24 mouse cellular contexts compared by ENCODE assay signal in genomic region chr10:60034621-60035020, GRCm38 (mm10). TPM values are rescaled to one million over a fixed set of nuclear protein-coding genes. Genes with fewer than 3 reads are reported as not detected.
DNase-seq lines count a peak whose midpoint lies in the region; ATAC-seq and TF ChIP-seq lines count a peak whose summit lies in the region.
"Had no signal": no experiment of that assay in that cellular context is flagged by ENCODE, and none has a peak within 500 bp of the region (broad histone marks: within the 10 kb centered on the region; RNA-seq: fewer than 3 reads in every experiment).

No protein-coding gene starts in this region.

- no peak overlapping the region for H3ac ChIP-seq in myocyte (ENCODE audit: control insufficient read depth, insufficient read length)

- 70% methylated on average over 3 of the region's 3 CpGs for WGBS in heart, embryonic 14.5 days

- H3K9me3 ChIP-seq in heart, embryonic 14.5 days (ENCODE audit: control insufficient read depth, low read length) = no peaks in the 10 kb centered on the region
- H3K9me3 ChIP-seq: forebrain, embryonic 10.5 days; heart, embryonic 12.5 days; hindbrain, embryonic 13.5 days; limb, embryonic 13.5 days; liver, embryonic 13.5 days; neural tube, embryonic 15.5 days had no signal

- 0 out of 2 replicates have a peak, but pooled peaks have one; percentile 43 for ATAC-seq in heart, embryonic 14.5 days (ENCODE audit: insufficient number of reproducible peaks, insufficient read depth, low FRiP score, low read depth)
- ATAC-seq: CD4-positive, CD25-positive, alpha-beta regulatory T cell, adult 4 months; forebrain, embryonic 16.5 days; midbrain, embryonic 16.5 days had no signal

- intact Hi-C loops in heart, postnatal 10 days (cut with DNase I) = no loop called here

- H3K4me3 ChIP-seq in heart, embryonic 14.5 days (ENCODE audit: control insufficient read depth in 1 of 2, insufficient read depth in 1 of 2, low read depth in 1 of 2, low read length in 2 of 2) = no peak overlapping the region
- H3K4me3 ChIP-seq in myocyte = no peak overlapping the region
- H3K4me3 ChIP-seq: forebrain, embryonic 10.5 days; heart, embryonic 12.5 days; hindbrain, embryonic 13.5 days; limb, embryonic 13.5 days; liver, embryonic 13.5 days; neural tube, embryonic 15.5 days had no signal

- no peaks in the 10 kb centered on the region for H3K79me2 ChIP-seq in myocyte (ENCODE audit: control insufficient read depth, insufficient read depth)

- H3K4me1 ChIP-seq in heart, embryonic 14.5 days (ENCODE audit: control insufficient read depth in 2 of 2, insufficient read depth in 2 of 2, low read length in 2 of 2) = peaks cover 11% of the 10 kb centered on the region in 2 experiments

- H3K27me3 ChIP-seq in heart, embryonic 14.5 days (ENCODE audit: control insufficient read depth, insufficient read depth, low read length) = no peaks in the 10 kb centered on the region
- no peaks in the 10 kb centered on the region for H3K27me3 ChIP-seq in myocyte (ENCODE audit: control insufficient read depth, insufficient read depth, insufficient read length)
- H3K27me3 ChIP-seq: heart, embryonic 12.5 days; hindbrain, embryonic 13.5 days; limb, embryonic 13.5 days; liver, embryonic 13.5 days; neural tube, embryonic 15.5 days had no signal

- no peak overlapping the region for H3K9ac ChIP-seq in heart, embryonic 14.5 days (ENCODE audit: low read length)
- H3K9ac ChIP-seq: heart, embryonic 12.5 days; hindbrain, embryonic 13.5 days; limb, embryonic 13.5 days; liver, embryonic 13.5 days; neural tube, embryonic 15.5 days had no signal

- no peak for DNase-seq in heart, postnatal 10 days
- DNase-seq in 416B (ENCODE audit: low read depth) = peak; percentile 35
- DNase-seq in adrenal gland, postnatal 14 days = peak; percentile 59
- no peak for DNase-seq in lung, postnatal 14 days
- DNase-seq in neural tube, embryonic 10.5 days (ENCODE audit: extremely low spot score, low spot score) = no peak
- DNase-seq: cerebellum, adult 11 months; cerebellum, adult 9-11 months; heart, adult 18-20 months; kidney, adult 2 months; kidney, postnatal 14 days; liver, embryonic 13.5 days; lung, adult 2 months; thymus, adult 18-20 months; thymus, postnatal 4 days had no signal

- no peak overlapping the region for H3K27ac ChIP-seq in heart, embryonic 14.5 days (replicated peaks in 1 of 2; ENCODE audit: control insufficient read depth in 1 of 2, insufficient read depth in 1 of 2, low read depth in 2 of 2, low read length in 2 of 2)
- H3K27ac ChIP-seq: forebrain, embryonic 10.5 days; hindbrain, embryonic 13.5 days; limb, embryonic 13.5 days; liver, embryonic 13.5 days; neural tube, embryonic 15.5 days had no signal

- H3K4me2 ChIP-seq in heart, embryonic 14.5 days (ENCODE audit: low read length) = no peak overlapping the region
- H3K4me2 ChIP-seq in myocyte (ENCODE audit: low read depth) = no peak overlapping the region
- H3K4me2 ChIP-seq: heart, embryonic 12.5 days; hindbrain, embryonic 13.5 days; limb, embryonic 13.5 days; liver, embryonic 13.5 days; neural tube, embryonic 15.5 days had no signal

- TF ChIP-seq POLR2A in myocyte (IDR thresholded peaks at IDR 0.05; ENCODE audit: insufficient read length, low read depth) = no peak

- H3K36me3 ChIP-seq in heart, embryonic 14.5 days (ENCODE audit: control insufficient read depth, insufficient read depth, low read length) = no peaks in the 10 kb centered on the region
- no peaks in the 10 kb centered on the region for H3K36me3 ChIP-seq in myocyte (ENCODE audit: control insufficient read depth, insufficient read depth)
- H3K36me3 ChIP-seq: forebrain, embryonic 10.5 days; heart, embryonic 12.5 days; hindbrain, embryonic 13.5 days; limb, embryonic 13.5 days; liver, embryonic 13.5 days; neural tube, embryonic 15.5 days had no signal

TF ChIP-seq in myocyte, 11 proteins besides CTCF, POLR2A, EP300 and RAD21:
- TF ChIP-seq TCF3 (IDR thresholded peaks at IDR 0.05; ENCODE audit: insufficient read length, low read depth) (no peak), POLR2AphosphoS2 (IDR thresholded peaks at IDR 0.05; ENCODE audit: insufficient read length, low read depth) (no peak), E2F4 (IDR thresholded peaks at IDR 0.05; ENCODE audit: insufficient read depth) (no peak), USF1 (IDR thresholded peaks at IDR 0.05; ENCODE audit: low read depth) (no peak), SRF (IDR thresholded peaks at IDR 0.05; ENCODE audit: control insufficient read depth, insufficient read length, low read depth) (no peak), REST (IDR thresholded peaks at IDR 0.05; ENCODE audit: insufficient read depth, insufficient read length) (no peak), MYOG (IDR thresholded peaks at IDR 0.05; ENCODE audit: control insufficient read depth in 1 of 3, insufficient read depth in 1 of 3, insufficient read length in 2 of 3, low read depth in 2 of 3) (peak; percentile 32 to 92 (median 57)), TCF12 (IDR thresholded peaks at IDR 0.05; ENCODE audit: insufficient read depth, poor library complexity, severe bottlenecking) (no peak), MAX (IDR thresholded peaks at IDR 0.05; ENCODE audit: low read depth) (no peak), MYOD1 (IDR thresholded peaks at IDR 0.05; ENCODE audit: control insufficient read depth in 1 of 3, insufficient read length in 2 of 3, low read depth in 2 of 3) (peak in 2 of 3 experiments; percentile 42 to 86), CEBPB (IDR thresholded peaks at IDR 0.05; ENCODE audit: insufficient read depth, poor library complexity, severe bottlenecking) (no peak)

RNA-seq across cellular contexts. Expression of gene Anapc16, which starts 31.7 kb away (rescaled TPM):
- polyA plus RNA-seq in heart, embryonic 14.5 days (2014; fragmentation: Nextera tagmentation; extraction: Ambion mirVana) = 99.7 and 103 TPM in 2 replicates
- 10 to 100 TPM; 73.8 to 83.7 TPM for total RNA-seq in heart, postnatal 10 days (2021)
- total RNA-seq in adrenal gland, postnatal 14 days (2021) = 57.5 and 68.8 TPM in 2 replicates
- polyA plus RNA-seq in myocyte (2012; fragmentation: generic; extraction: Trizol) = 127 TPM

RNA-seq across cellular contexts. Expression of gene Ascc1, which starts 32.0 kb away (rescaled TPM):
- polyA plus RNA-seq in heart, embryonic 14.5 days (2014; fragmentation: Nextera tagmentation; extraction: Ambion mirVana) = 42.7 and 43.3 TPM in 2 replicates
- total RNA-seq in heart, postnatal 10 days (2021) = 10 to 100 TPM; 20.8 to 22.8 TPM
- total RNA-seq in adrenal gland, postnatal 14 days (2021) = 27.8 and 29.8 TPM in 2 replicates
- 36.7 TPM for polyA plus RNA-seq in myocyte (2012; fragmentation: generic; extraction: Trizol)

Comparison
In these comparisons a context has a peak if more than half of its experiments do, and no peak if none do; other contexts are left out.
1. DNase-seq: peak in 416B (single experiment) and adrenal gland, postnatal 14 days (single experiment); none in heart, postnatal 10 days (0 of 2), lung, postnatal 14 days (single experiment) and neural tube, embryonic 10.5 days (single experiment).